In the genomic region with DNA sequence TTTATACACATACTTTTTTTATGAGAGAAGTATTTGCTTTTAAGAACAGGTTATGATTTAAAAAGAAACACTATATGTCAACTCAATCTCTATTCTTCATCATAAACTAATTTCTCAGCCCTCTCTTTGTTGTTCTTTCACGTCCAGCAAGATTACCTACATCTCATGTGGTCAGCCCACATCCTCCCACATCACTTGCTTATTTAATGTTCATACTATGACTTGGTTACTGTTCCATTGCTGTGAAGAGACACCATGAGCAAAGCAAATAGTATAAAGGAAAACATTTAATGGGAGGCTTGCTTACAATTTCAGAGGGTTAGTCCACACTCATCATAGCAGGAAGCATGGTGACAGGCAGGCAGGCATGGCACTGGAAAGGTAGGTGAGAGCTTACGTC, we compare ENCODE assay signal across 16 mouse cellular contexts.
"Had no signal": no experiment of that assay in that cellular context is flagged by ENCODE, and none has a peak within 500 bp of the region (broad histone marks: within the 10 kb centered on the region; RNA-seq: fewer than 3 reads in every experiment).

No protein-coding gene starts in this region.

- H3K4me1 ChIP-seq: lung, embryonic 15.5 days; midbrain, embryonic 13.5 days; midbrain, embryonic 15.5 days; neural tube, embryonic 12.5 days; stomach, embryonic 15.5 days had no signal

- H3K9me3 ChIP-seq: lung, embryonic 15.5 days; megakaryocyte, embryonic 14.5 days; midbrain, embryonic 13.5 days; midbrain, embryonic 15.5 days; neural tube, embryonic 12.5 days; stomach, embryonic 15.5 days had no signal

- H3K9ac ChIP-seq: lung, embryonic 15.5 days; midbrain, embryonic 13.5 days; midbrain, embryonic 15.5 days; neural tube, embryonic 12.5 days; stomach, embryonic 15.5 days had no signal

- H3K4me3 ChIP-seq: lung, embryonic 15.5 days; megakaryocyte, embryonic 14.5 days; midbrain, embryonic 13.5 days; midbrain, embryonic 15.5 days; neural tube, embryonic 12.5 days; stomach, embryonic 15.5 days had no signal

- H3K4me2 ChIP-seq: lung, embryonic 15.5 days; midbrain, embryonic 11.5 days; midbrain, embryonic 13.5 days; midbrain, embryonic 15.5 days; neural tube, embryonic 12.5 days; stomach, embryonic 15.5 days had no signal

- DNase-seq: lung, postnatal 14 days; lung, postnatal 36 days; right cerebral cortex, postnatal 14 days; thymus, adult 2 months; thymus, postnatal 25 days; thymus, postnatal 4 days had no signal

- H3K36me3 ChIP-seq: lung, embryonic 15.5 days; midbrain, embryonic 13.5 days; midbrain, embryonic 15.5 days; neural tube, embryonic 12.5 days; stomach, embryonic 15.5 days had no signal

- ATAC-seq: lung, postnatal 0 days; midbrain, embryonic 13.5 days; midbrain, embryonic 15.5 days had no signal

- H3K27ac ChIP-seq: lung, embryonic 15.5 days; macrophage; midbrain, embryonic 13.5 days; midbrain, embryonic 15.5 days; neural tube, embryonic 12.5 days; stomach, embryonic 15.5 days; stomach, postnatal 0 days had no signal

- H3K27me3 ChIP-seq: lung, embryonic 15.5 days; megakaryocyte, embryonic 14.5 days; midbrain, embryonic 13.5 days; midbrain, embryonic 15.5 days; neural tube, embryonic 12.5 days; stomach, embryonic 15.5 days had no signal
